Mouse (Mus musculus): ENCODE measurements around the gene Fam98c. TPM values are rescaled to one million over a fixed set of nuclear protein-coding genes. Genes with fewer than 3 reads are reported as not detected.
"Not testable (repeated sequence)": the region's sequence is repeated elsewhere in the genome, so short reads cannot be mapped to it uniquely, and the experiment has no call there.

Fam98c gene
- polyA plus RNA-seq, 2 experiments = 17.1 to 18.9 TPM

DNA sequence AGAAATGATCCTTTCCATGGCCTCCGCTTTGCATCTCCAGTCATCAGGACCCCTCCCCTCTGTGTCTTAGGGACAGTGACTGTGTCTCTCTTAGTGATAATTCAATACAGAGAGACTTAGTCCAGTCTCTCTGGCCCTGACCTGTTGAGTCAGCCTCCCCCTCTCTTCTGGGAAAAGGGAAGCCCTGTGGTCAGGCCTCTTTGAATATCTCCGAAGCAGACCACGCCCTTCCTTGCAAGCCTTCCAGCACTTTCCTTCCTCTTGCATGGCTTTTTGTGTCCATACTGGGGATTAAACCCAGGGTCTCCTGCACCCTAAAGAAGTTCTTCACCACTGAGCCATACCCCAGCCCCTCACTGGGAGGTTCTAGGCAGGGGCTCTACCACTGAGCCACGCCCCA, 12.0 kb downstream of the Fam98c start:
- ATAC-seq (ENCODE audit: low FRiP score, low read depth) (no peak), DNase-seq (ENCODE audit: low spot score) (no peak)
- 95% methylated on average over 4 of the region's 4 CpGs for WGBS
- Histone ChIP-seq H3K9ac (ENCODE audit: low read depth, low read length, severe bottlenecking) (no peak overlapping the region), H3K27me3 (ENCODE audit: control insufficient read depth, insufficient read depth, low read length) (no peaks in the 10 kb centered on the region), H3K4me3 (replicated peaks; ENCODE audit: low read length) (no peak overlapping the region), H3K4me2 (replicated peaks; ENCODE audit: low read depth, low read length, severe bottlenecking) (no peak overlapping the region), H3K9me3 (ENCODE audit: control insufficient read depth, low read length) (no peaks in the 10 kb centered on the region), H3K4me1 (ENCODE audit: control insufficient read depth, insufficient read depth, low read length) (no peaks in the 10 kb centered on the region), H3K27ac (replicated peaks; ENCODE audit: low read depth, low read length) (no peak overlapping the region), H3K36me3 (ENCODE audit: control insufficient read depth, insufficient read depth, low read length) (no peaks in the 10 kb centered on the region)
- TF ChIP-seq POLR2A (IDR thresholded peaks at IDR 0.05; ENCODE audit: borderline replicate concordance, extremely low read depth, insufficient read depth, insufficient read length) = no peak

DNA sequence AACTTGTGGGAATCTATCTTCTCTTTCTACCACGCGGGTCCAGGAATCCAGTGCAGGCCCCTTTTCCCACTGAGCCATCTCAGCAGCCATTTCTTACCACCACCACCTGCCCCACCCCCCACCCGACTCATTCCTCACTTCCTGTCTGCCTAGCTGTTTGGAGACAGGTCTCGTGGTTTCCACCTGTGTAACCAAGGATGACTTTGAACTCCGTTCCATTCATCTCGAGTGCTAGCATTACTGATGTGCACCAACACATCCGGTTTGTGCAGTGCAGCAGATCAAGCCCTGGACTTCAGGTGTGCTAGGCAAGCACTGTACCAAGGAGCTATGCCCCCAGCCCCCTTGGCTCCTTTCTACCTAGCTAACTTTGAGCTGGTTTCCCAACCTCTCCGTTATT, 14.6 kb downstream of the Fam98c start:
- no peak for ATAC-seq (ENCODE audit: low FRiP score, low read depth)
- Histone ChIP-seq H3K4me2 (replicated peaks; ENCODE audit: low read depth, low read length, severe bottlenecking) (no peak overlapping the region), H3K9me3 (ENCODE audit: control insufficient read depth, low read length) (no peaks in the 10 kb centered on the region), H3K27me3 (ENCODE audit: control insufficient read depth, insufficient read depth, low read length) (no peaks in the 10 kb centered on the region), H3K4me1 (ENCODE audit: control insufficient read depth, insufficient read depth, low read length) (no peaks in the 10 kb centered on the region), H3K36me3 (ENCODE audit: control insufficient read depth, insufficient read depth, low read length) (no peaks in the 10 kb centered on the region), H3K4me3 (replicated peaks; ENCODE audit: low read length) (no peak overlapping the region), H3K27ac (replicated peaks; ENCODE audit: low read depth, low read length) (no peak overlapping the region), H3K9ac (ENCODE audit: low read depth, low read length, severe bottlenecking) (no peak overlapping the region)
- no peak for DNase-seq (ENCODE audit: low spot score)
- 76% methylated on average over 8 of the region's 8 CpGs for WGBS
- TF ChIP-seq POLR2A (IDR thresholded peaks at IDR 0.05; ENCODE audit: borderline replicate concordance, extremely low read depth, insufficient read depth, insufficient read length) = no peak

DNA sequence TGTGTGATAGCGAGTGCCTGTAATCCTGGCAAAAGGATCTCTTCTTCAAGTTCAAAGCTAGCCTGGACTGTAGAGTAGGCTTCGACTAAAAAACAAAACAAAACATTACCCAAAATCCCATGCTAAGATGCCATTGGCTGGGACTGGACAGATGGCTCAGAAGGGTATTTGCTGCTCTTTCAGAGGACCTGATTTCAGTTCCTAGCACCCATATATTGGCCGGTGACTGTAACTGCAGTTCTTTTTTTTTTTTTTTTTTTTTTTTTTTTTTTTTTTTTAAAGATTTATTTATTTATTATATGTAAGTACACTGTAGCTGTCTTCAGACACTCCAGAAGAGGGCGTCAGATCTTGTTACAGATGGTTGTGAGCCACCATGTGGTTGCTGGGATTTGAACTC, 16.8 kb downstream of the Fam98c start:
- H3K9me3 ChIP-seq (ENCODE audit: control insufficient read depth, low read length); H3K4me3 ChIP-seq (replicated peaks; ENCODE audit: low read length): not testable (repeated sequence)
- WGBS = 78% methylated on average over 3 of the region's 4 CpGs

DNA sequence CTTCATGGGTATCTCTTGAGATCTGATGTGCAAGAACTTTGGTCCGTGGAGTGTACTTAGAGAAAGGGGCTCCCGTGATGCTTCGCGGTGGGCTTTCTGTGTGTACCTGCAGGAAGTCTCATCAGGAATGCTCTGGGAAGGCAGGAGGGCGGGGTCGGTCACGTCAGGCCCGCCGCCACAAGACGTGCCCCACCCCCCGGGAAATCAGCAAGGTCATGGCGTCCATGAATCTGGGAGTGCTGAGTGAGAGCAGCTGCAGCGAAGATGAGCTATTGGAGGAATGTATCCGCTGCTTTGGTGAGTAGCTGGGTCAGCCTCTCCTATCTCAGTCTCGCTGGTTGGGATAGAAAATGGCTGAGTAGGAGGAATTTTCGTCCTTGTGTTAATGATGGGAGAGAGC, 18.6 kb downstream of the Fam98c start:
- 47% methylated on average over 16 of the region's 16 CpGs for WGBS
- no peak for TF ChIP-seq POLR2A (IDR thresholded peaks at IDR 0.05; ENCODE audit: borderline replicate concordance, extremely low read depth, insufficient read depth, insufficient read length)
- Histone ChIP-seq H3K27ac (replicated peaks; ENCODE audit: low read depth, low read length) (no peak overlapping the region), H3K9ac (ENCODE audit: low read depth, low read length, severe bottlenecking) (no peak overlapping the region), H3K9me3 (ENCODE audit: control insufficient read depth, low read length) (no peaks in the 10 kb centered on the region), H3K4me3 (replicated peaks; ENCODE audit: low read length) (no peak overlapping the region), H3K27me3 (ENCODE audit: control insufficient read depth, insufficient read depth, low read length) (no peaks in the 10 kb centered on the region), H3K4me1 (ENCODE audit: control insufficient read depth, insufficient read depth, low read length) (0 out of 2 replicates have a peak, but pooled peaks cover 7% of the 10 kb centered on the region), H3K4me2 (replicated peaks; ENCODE audit: low read depth, low read length, severe bottlenecking) (no peak overlapping the region), H3K36me3 (ENCODE audit: control insufficient read depth, insufficient read depth, low read length) (no peaks in the 10 kb centered on the region)
- DNase-seq (ENCODE audit: low spot score) = no peak
- no peak for ATAC-seq (ENCODE audit: low FRiP score, low read depth)

More for the DNA sequence above, 16.8 kb downstream of the Fam98c start:
- ATAC-seq (ENCODE audit: low FRiP score, low read depth); H3K27me3 ChIP-seq (ENCODE audit: control insufficient read depth, insufficient read depth, low read length); H3K9ac ChIP-seq (ENCODE audit: low read depth, low read length, severe bottlenecking); H3K4me2 ChIP-seq (replicated peaks; ENCODE audit: low read depth, low read length, severe bottlenecking); H3K4me1 ChIP-seq (ENCODE audit: control insufficient read depth, insufficient read depth, low read length); H3K27ac ChIP-seq (replicated peaks; ENCODE audit: low read depth, low read length); H3K36me3 ChIP-seq (ENCODE audit: control insufficient read depth, insufficient read depth, low read length); DNase-seq (ENCODE audit: low spot score): not testable (repeated sequence)

DNA sequence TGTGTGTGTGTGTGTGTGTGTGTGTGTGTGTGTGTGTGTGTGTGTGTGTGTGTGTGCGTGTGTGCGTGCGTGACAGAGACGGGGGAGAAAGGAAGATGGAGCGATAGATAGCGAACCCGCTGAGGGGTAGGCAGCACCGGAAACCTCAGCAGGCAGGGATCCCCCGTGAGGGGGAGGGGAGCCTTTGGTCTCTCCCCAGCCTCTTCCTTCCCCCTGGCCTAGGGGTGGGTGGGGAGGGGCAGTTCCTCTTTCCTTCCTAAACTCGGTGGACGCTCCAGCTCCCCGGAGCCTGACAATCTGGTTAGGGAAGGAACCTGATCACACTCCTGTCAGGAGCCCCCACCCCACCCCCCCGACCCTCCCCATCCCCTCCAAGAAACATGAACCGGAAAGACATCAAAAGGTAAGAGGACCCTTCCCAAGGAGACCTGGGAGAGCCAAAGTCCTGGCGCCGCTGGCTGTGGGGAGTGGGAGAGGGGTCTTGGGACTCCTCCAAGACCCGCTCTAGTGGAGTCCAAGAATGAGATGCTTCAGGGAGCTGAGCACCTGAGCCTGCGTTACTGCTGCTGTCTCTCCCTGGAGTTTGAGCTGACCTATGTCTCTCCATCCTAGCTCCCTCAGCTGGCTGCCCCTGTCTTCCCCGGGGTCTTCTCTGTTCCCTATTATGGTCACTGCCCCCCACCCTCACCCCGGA, 21.2 kb downstream of the Fam98c start, which contains the start of gene Rasgrp4:
TSS of gene Rasgrp4 (plus strand) at position 159 of the 694 bp plus-strand sequence.
- no peak for TF ChIP-seq POLR2A (IDR thresholded peaks at IDR 0.05; ENCODE audit: borderline replicate concordance, extremely low read depth, insufficient read depth, insufficient read length)
- Histone ChIP-seq H3K27ac (replicated peaks; ENCODE audit: low read depth, low read length) (no peak within 1 kb of the TSS), H3K4me1 (ENCODE audit: control insufficient read depth, insufficient read depth, low read length) (0 out of 2 replicates have a peak, but pooled peaks cover 7% of the 10 kb centered on the region), H3K4me2 (replicated peaks; ENCODE audit: low read depth, low read length, severe bottlenecking) (peak within 1 kb of the TSS; percentile 52), H3K4me3 (replicated peaks; ENCODE audit: low read length) (peak within 1 kb of the TSS; percentile 28), H3K9ac (ENCODE audit: low read depth, low read length, severe bottlenecking) (peak within 1 kb of the TSS; percentile 38; the same call in 1 of the 2 replicates), H3K9me3 (ENCODE audit: control insufficient read depth, low read length) (no peaks in the 10 kb centered on the region), H3K36me3 (ENCODE audit: control insufficient read depth, insufficient read depth, low read length) (no peaks in the 10 kb centered on the region), H3K27me3 (ENCODE audit: control insufficient read depth, insufficient read depth, low read length) (no peaks in the 10 kb centered on the region)
- 1% methylated on average over 14 of the region's 20 CpGs for WGBS
- DNase-seq (ENCODE audit: low spot score) (no peak), ATAC-seq (ENCODE audit: low FRiP score, low read depth) (peak; percentile 70; the same call in 1 of the 2 replicates)
